In the genomic region with DNA sequence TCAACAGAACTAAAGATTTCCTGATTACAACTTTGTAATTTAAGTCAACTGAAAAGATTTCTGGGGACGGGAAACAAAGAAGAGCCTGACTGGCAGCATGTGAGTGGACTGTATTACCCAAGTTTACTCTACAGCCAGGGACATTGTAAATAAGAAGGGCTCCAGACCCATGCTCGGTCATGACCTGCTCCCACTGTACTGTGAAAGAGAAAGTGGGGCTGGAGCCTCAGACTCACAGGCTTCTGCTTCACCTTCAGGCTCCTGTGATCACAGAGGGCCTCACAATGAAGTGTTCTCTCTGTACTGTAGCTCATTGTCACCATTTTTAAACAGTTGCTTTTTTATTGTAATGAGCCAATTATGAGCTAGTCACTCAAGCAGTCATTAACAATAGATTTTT, we compare ENCODE assay signal across 12 mouse cellular contexts. TPM values are rescaled to one million over a fixed set of nuclear protein-coding genes. Genes with fewer than 3 reads are reported as not detected.
DNase-seq lines count a peak whose midpoint lies in the region; ATAC-seq and TF ChIP-seq lines count a peak whose summit lies in the region.
"Had no signal": no experiment of that assay in that cellular context is flagged by ENCODE, and none has a peak within 500 bp of the region (broad histone marks: within the 10 kb centered on the region; RNA-seq: fewer than 3 reads in every experiment).

No protein-coding gene starts in this region.

- H3K9me3 ChIP-seq in midbrain, embryonic 11.5 days (ENCODE audit: control insufficient read depth, low read length), result no peaks in the 10 kb centered on the region
- H3K9me3 ChIP-seq in midbrain, postnatal 0 days (ENCODE audit: low read length), result no peaks in the 10 kb centered on the region
- no peaks in the 10 kb centered on the region for H3K9me3 ChIP-seq in embryonic facial prominence, embryonic 14.5 days (ENCODE audit: control insufficient read depth, low read length)
- no peaks in the 10 kb centered on the region for H3K9me3 ChIP-seq in liver, embryonic 14.5 days (ENCODE audit: control insufficient read depth, low read length)
- H3K9me3 ChIP-seq: limb, embryonic 12.5 days had no signal

- DNase-seq in midbrain, embryonic 11.5 days (ENCODE audit: low spot score, missing footprints), result no peak
- no peak for DNase-seq in midbrain, postnatal 0 days (ENCODE audit: low spot score)
- DNase-seq in embryonic facial prominence, embryonic 14.5 days (ENCODE audit: low spot score), result peak; percentile 33
- DNase-seq in liver, embryonic 14.5 days (ENCODE audit: low read depth in 3 of 3, low spot score in 3 of 3), result no peak
- DNase-seq in splenic B cell, adult 2 months (ENCODE audit: low read depth, low spot score), result peak; percentile 12
- no peak for DNase-seq in heart, adult 8-10 months (ENCODE audit: low spot score)
- no peak for DNase-seq in natural killer cell, adult 2 months (ENCODE audit: low spot score in 2 of 2)
- DNase-seq: gastrocnemius, adult 2 months; heart, postnatal 10 days; right cerebral cortex, postnatal 4 days had no signal

- no peak for TF ChIP-seq EP300 in liver, embryonic 14.5 days (IDR thresholded peaks at IDR 0.05; ENCODE audit: low read depth)

- no peak overlapping the region for H3K4me3 ChIP-seq in midbrain, embryonic 11.5 days (ENCODE audit: low read depth, low read length)
- H3K4me3 ChIP-seq in midbrain, postnatal 0 days (ENCODE audit: low read depth, low read length), result no peak overlapping the region
- no peak overlapping the region for H3K4me3 ChIP-seq in embryonic facial prominence, embryonic 14.5 days (ENCODE audit: low read depth, low read length)
- no peak overlapping the region for H3K4me3 ChIP-seq in liver, embryonic 14.5 days (ENCODE audit: insufficient read depth in 1 of 2, low read depth in 2 of 2, low read length in 2 of 2)
- H3K4me3 ChIP-seq: gastrocnemius, adult 2 months; limb, embryonic 12.5 days; myocyte had no signal

- no peaks in the 10 kb centered on the region for H3K4me1 ChIP-seq in midbrain, embryonic 11.5 days (ENCODE audit: control insufficient read depth, insufficient read depth, low read length)
- no peaks in the 10 kb centered on the region for H3K4me1 ChIP-seq in midbrain, postnatal 0 days (ENCODE audit: insufficient read depth, low read length)
- no peaks in the 10 kb centered on the region for H3K4me1 ChIP-seq in embryonic facial prominence, embryonic 14.5 days (ENCODE audit: control insufficient read depth, insufficient read depth, low read length)
- peaks cover 0 to 4% of the 10 kb centered on the region in 2 experiments; a peak in 1 of 4 replicates for H3K4me1 ChIP-seq in liver, embryonic 14.5 days (replicated peaks; ENCODE audit: control insufficient read depth in 2 of 2, insufficient read depth in 2 of 2, low read length in 1 of 2)
- H3K4me1 ChIP-seq: limb, embryonic 12.5 days had no signal

- 45% methylated on average over 2 of the region's 2 CpGs for WGBS in midbrain, embryonic 11.5 days
- 35% methylated on average over 2 of the region's 2 CpGs for WGBS in midbrain, postnatal 0 days
- 18% methylated on average over 2 of the region's 2 CpGs for WGBS in embryonic facial prominence, embryonic 14.5 days
- 51% methylated on average over 2 of the region's 2 CpGs for WGBS in liver, embryonic 14.5 days (ENCODE audit: insufficient replicate concordance)

- ATAC-seq in midbrain, embryonic 11.5 days (ENCODE audit: low FRiP score), result peak; percentile 69
- ATAC-seq in midbrain, postnatal 0 days (ENCODE audit: low FRiP score), result no peak
- ATAC-seq in embryonic facial prominence, embryonic 14.5 days (ENCODE audit: low read depth), result peak; percentile 50; the same call in 1 of the 2 replicates
- ATAC-seq in liver, embryonic 14.5 days (ENCODE audit: insufficient read depth), result peak; percentile 37; the same call in 1 of the 2 replicates

- H3K27ac ChIP-seq in midbrain, embryonic 11.5 days (ENCODE audit: low read depth, low read length), result no peak overlapping the region
- no peak overlapping the region for H3K27ac ChIP-seq in midbrain, postnatal 0 days (ENCODE audit: low read depth, low read length)
- no peak overlapping the region for H3K27ac ChIP-seq in embryonic facial prominence, embryonic 14.5 days (replicated peaks; ENCODE audit: low read depth, low read length)
- H3K27ac ChIP-seq in liver, embryonic 14.5 days, result no peak overlapping the region
- H3K27ac ChIP-seq: gastrocnemius, adult 2 months; limb, embryonic 12.5 days had no signal

- H3K27me3 ChIP-seq in midbrain, embryonic 11.5 days (ENCODE audit: control insufficient read depth, insufficient read depth, low read length), result no peaks in the 10 kb centered on the region
- no peaks in the 10 kb centered on the region for H3K27me3 ChIP-seq in midbrain, postnatal 0 days (ENCODE audit: insufficient read depth, low read length)
- H3K27me3 ChIP-seq in embryonic facial prominence, embryonic 14.5 days (replicated peaks; ENCODE audit: control insufficient read depth, insufficient read depth, low read length), result no peaks in the 10 kb centered on the region
- no peaks in the 10 kb centered on the region for H3K27me3 ChIP-seq in liver, embryonic 14.5 days (ENCODE audit: control insufficient read depth, insufficient read depth, low read length)
- H3K27me3 ChIP-seq in splenic B cell, adult 2 months (ENCODE audit: control insufficient read depth, insufficient read depth, low read length, poor library complexity, severe bottlenecking), result no peaks in the 10 kb centered on the region
- H3K27me3 ChIP-seq: limb, embryonic 12.5 days had no signal

- TF ChIP-seq CTCF in midbrain, postnatal 0 days (IDR thresholded peaks at IDR 0.05), result no peak
- TF ChIP-seq CTCF in liver, embryonic 14.5 days (IDR thresholded peaks at IDR 0.05; ENCODE audit: low read depth), result no peak

- H3K9ac ChIP-seq in midbrain, embryonic 11.5 days (ENCODE audit: low read length), result no peak overlapping the region
- no peak overlapping the region for H3K9ac ChIP-seq in midbrain, postnatal 0 days (replicated peaks; ENCODE audit: low read length, poor library complexity, severe bottlenecking)
- no peak overlapping the region for H3K9ac ChIP-seq in embryonic facial prominence, embryonic 14.5 days (ENCODE audit: low read depth, low read length)
- no peak overlapping the region for H3K9ac ChIP-seq in liver, embryonic 14.5 days (replicated peaks)
- H3K9ac ChIP-seq: limb, embryonic 12.5 days had no signal

- no peaks in the 10 kb centered on the region for H3K36me3 ChIP-seq in midbrain, embryonic 11.5 days (ENCODE audit: control insufficient read depth, insufficient read depth, low read length)
- no peaks in the 10 kb centered on the region for H3K36me3 ChIP-seq in midbrain, postnatal 0 days (ENCODE audit: insufficient read depth, low read length)
- no peaks in the 10 kb centered on the region for H3K36me3 ChIP-seq in embryonic facial prominence, embryonic 14.5 days (ENCODE audit: control insufficient read depth, insufficient read depth, low read length)
- H3K36me3 ChIP-seq in liver, embryonic 14.5 days (replicated peaks; ENCODE audit: control insufficient read depth, insufficient read depth, low read depth), result no peaks in the 10 kb centered on the region
- H3K36me3 ChIP-seq in splenic B cell, adult 2 months (ENCODE audit: control insufficient read depth, insufficient read depth, low read length, poor library complexity, severe bottlenecking), result no peaks in the 10 kb centered on the region
- H3K36me3 ChIP-seq: limb, embryonic 12.5 days had no signal

- H3K4me2 ChIP-seq in midbrain, embryonic 11.5 days, result no peak overlapping the region
- no peak overlapping the region for H3K4me2 ChIP-seq in midbrain, postnatal 0 days (ENCODE audit: low read depth, low read length, poor library complexity, severe bottlenecking)
- H3K4me2 ChIP-seq in embryonic facial prominence, embryonic 14.5 days (ENCODE audit: low read depth, low read length), result no peak overlapping the region
- H3K4me2 ChIP-seq in liver, embryonic 14.5 days (ENCODE audit: low read depth), result no peak overlapping the region
- H3K4me2 ChIP-seq: limb, embryonic 12.5 days had no signal

RNA-seq across cellular contexts. Expression of a gene that starts 44.7 kb away (rescaled TPM):
- 18.1 and 20.6 TPM in 2 replicates for polyA plus RNA-seq in midbrain, embryonic 11.5 days (2014; fragmentation: Nextera tagmentation; extraction: Ambion mirVana)
- total RNA-seq in midbrain, postnatal 0 days (2014; rRNA removed), result 11.0 and 14.5 TPM in 2 replicates
- 13.2 and 14.6 TPM in 2 replicates for polyA plus RNA-seq in midbrain, postnatal 0 days (2015; fragmentation: Nextera tagmentation; extraction: Ambion mirVana)
- polyA plus RNA-seq in embryonic facial prominence, embryonic 14.5 days (2014; fragmentation: Nextera tagmentation; extraction: Ambion mirVana), result 18.5 and 21.0 TPM in 2 replicates
- polyA plus RNA-seq in liver, embryonic 14.5 days (2012; rRNA removed), result 5.5 and 5.6 TPM in 2 replicates
- polyA plus RNA-seq in liver, embryonic 14.5 days (2014; fragmentation: Nextera tagmentation; extraction: Ambion mirVana), result 6.1 and 7.1 TPM in 2 replicates
- total RNA-seq in heart, adult 8-10 months (2022), result 1 to 10 TPM; 5.7 to 8.0 (median 7.2) TPM

Comparison
In these comparisons a context has a peak if more than half of its experiments do, and no peak if none do; other contexts are left out.
1. DNase-seq: peak in embryonic facial prominence, embryonic 14.5 days (single experiment) and splenic B cell, adult 2 months (single experiment); none in midbrain, embryonic 11.5 days (single experiment), midbrain, postnatal 0 days (single experiment), liver, embryonic 14.5 days (0 of 3), heart, adult 8-10 months (single experiment) and natural killer cell, adult 2 months (0 of 2).